Mouse (Mus musculus) gastrocnemius, postnatal 25 days (tissue): Measurements from ENCODE around the gene Max. TPM values are rescaled to one million over a fixed set of nuclear protein-coding genes. Genes with fewer than 3 reads are reported as not detected.

Experiments used
- DNase-seq: peaks from one replicate; pipeline ENCODE4 v3.0.0; 2022
- total RNA-seq, 2 experiments: library from RNA; stranded (reverse); gene quantifications; 1 replicate in 1 of 2; 2 replicates in 1 of 2; pipeline ENCODE4 v1.2.3; 2021

Max gene
- total RNA-seq, 2 experiments from 2014 or later = 24.5 to 26.8 TPM

GRCm38 (mm10) chr12:76957688-76958087, 4.3 kb downstream of the Max start:
- no peak for DNase-seq

GRCm38 (mm10) chr12:76954698-76955423, 7.1 kb downstream of the Max start:
- DNase-seq = peak; percentile 92

GRCm38 (mm10) chr12:76953750-76954363, 8.1 kb downstream of the Max start:
- no peak for DNase-seq

GRCm38 (mm10) chr12:76950330-76950729, 11.7 kb downstream of the Max start:
- no peak for DNase-seq

- DNase-seq = no peak
These were observed 13.2 kb downstream of the Max start for GRCm38 (mm10) chr12:76948781-76949180.

- DNase-seq = no peak
These were observed 13.8 kb downstream of the Max start for GRCm38 (mm10) chr12:76948185-76948584.

GRCm38 (mm10) chr12:76947487-76947886, 14.5 kb downstream of the Max start:
- no peak for DNase-seq

GRCm38 (mm10) chr12:76943466-76943865, 18.5 kb downstream of the Max start:
- no peak for DNase-seq

GRCm38 (mm10) chr12:76943046-76943445, 19.0 kb downstream of the Max start:
- DNase-seq = no peak

GRCm38 (mm10) chr12:76942476-76942875, 19.5 kb downstream of the Max start:
- DNase-seq = no peak

GRCm38 (mm10) chr12:76941524-76941923, 20.5 kb downstream of the Max start:
- DNase-seq = no peak

GRCm38 (mm10) chr12:76938013-76938412, 24.0 kb downstream of the Max start:
- no peak for DNase-seq

- DNase-seq = no peak
These were observed 25.8 kb downstream of the Max start for GRCm38 (mm10) chr12:76936211-76936610.

- DNase-seq = no peak
These were observed 27.6 kb downstream of the Max start for GRCm38 (mm10) chr12:76934438-76934837.

GRCm38 (mm10) chr12:76932688-76933060, 29.3 kb downstream of the Max start:
- no peak for DNase-seq

GRCm38 (mm10) chr12:76931739-76932687, 30.0 kb downstream of the Max start:
- peak; percentile 37 for DNase-seq

- no peak for DNase-seq
These were observed 31.8 kb downstream of the Max start for GRCm38 (mm10) chr12:76930177-76930576.

- DNase-seq = no peak
These were observed 34.5 kb downstream of the Max start for GRCm38 (mm10) chr12:76927539-76927938.

- DNase-seq = no peak
These were observed 35.0 kb downstream of the Max start for GRCm38 (mm10) chr12:76927012-76927411.

GRCm38 (mm10) chr12:76926338-76926945, 35.6 kb downstream of the Max start:
- DNase-seq = peak; percentile 41

GRCm38 (mm10) chr12:76924904-76925604, 36.9 kb downstream of the Max start:
- no peak for DNase-seq

GRCm38 (mm10) chr12:76923118-76923517, 38.9 kb downstream of the Max start:
- no peak for DNase-seq
